Mouse (Mus musculus) liver, embryonic 14.5 days (tissue): ENCODE results near the gene Med12l.

Source experiments
- CTCF ChIP-seq: IDR thresholded peaks from 2 replicates; pipeline ENCODE4 v1.5.1; 2016; ENCODE audit warnings: antibody characterized with exemption, low read depth, control low read depth
- EP300 ChIP-seq: IDR thresholded peaks from 2 replicates; pipeline ENCODE4 v1.6.1; 2016; ENCODE audit warnings: antibody characterized with exemption, low read depth

DNA sequence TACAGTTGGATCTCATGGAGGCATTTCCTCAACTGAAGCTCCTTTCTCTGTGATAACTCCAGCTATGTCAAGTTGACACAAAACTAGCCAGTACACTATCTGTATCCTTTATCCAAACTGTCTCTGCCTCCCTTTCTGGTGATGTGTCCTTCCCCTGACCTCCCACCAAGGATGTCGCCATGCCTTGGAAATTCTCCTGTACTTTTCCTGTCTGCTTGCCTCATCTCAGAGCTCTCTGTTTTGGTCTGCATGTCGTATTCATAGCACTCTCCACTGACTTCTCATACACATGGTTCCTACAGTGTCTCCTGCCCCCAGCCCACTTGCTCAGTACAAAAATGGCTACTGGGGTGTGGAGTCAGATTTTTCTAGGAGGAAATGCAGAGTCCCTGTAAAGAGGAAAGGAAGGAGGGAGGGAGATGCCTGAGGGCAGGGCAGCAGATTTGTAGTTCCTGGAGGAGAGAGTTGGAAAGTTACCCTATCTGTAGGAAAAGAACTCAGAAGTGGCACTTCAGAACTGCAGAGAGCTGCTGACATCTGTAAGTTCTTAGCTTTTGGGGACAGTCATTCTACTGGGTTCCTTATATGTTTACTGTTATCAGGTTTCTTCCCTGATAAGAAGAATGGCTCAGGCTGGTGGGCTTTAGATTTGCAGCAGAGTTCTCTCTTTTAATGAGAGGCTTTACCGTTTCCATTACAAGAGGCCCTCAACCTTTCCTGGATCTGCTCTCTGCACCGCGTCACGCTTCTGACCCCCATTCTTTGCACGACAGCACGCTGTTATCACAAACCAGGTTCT, 136.1 kb downstream of the Med12l start:
- TF ChIP-seq CTCF: no peak
- TF ChIP-seq EP300: no peak
